In the genomic region with DNA sequence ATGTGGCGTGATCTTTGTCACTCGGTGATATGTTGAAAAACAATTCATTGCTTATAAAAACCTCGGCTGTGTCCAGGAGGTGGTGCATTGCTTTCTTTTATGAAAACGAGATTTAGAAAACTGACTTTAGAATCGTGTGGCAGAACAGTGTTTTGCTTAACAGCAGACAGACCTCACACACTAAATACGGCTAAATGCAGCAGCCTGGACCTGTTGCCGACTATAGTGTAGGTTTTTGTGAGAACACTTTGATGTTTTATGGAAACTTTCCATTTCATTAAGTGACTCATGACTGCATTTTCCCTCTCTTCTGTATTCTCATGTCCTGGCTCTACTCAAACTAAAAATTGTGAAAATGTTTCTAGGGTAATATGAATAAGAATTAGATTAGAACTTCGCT, we compare ENCODE assay signal across 32 mouse cellular contexts. TPM values are rescaled to one million over a fixed set of nuclear protein-coding genes. Genes with fewer than 3 reads are reported as not detected.
DNase-seq lines count a peak whose midpoint lies in the region; ATAC-seq and TF ChIP-seq lines count a peak whose summit lies in the region.
"Had no signal": no experiment of that assay in that cellular context is flagged by ENCODE, and none has a peak within 500 bp of the region (broad histone marks: within the 10 kb centered on the region; RNA-seq: fewer than 3 reads in every experiment).

No protein-coding gene starts in this region.

- dilution Hi-C loops in CH12.LX (cut with MboI; ENCODE audit: extremely low pct_ligation_motif_present, extremely low pct_unique_long_range_greater_than_20kb, low sequenced_read_pairs), result no loop called here

- DNase-seq in left cerebral cortex, postnatal 25 days (ENCODE audit: low spot score in 2 of 2), result peak; percentile 13 to 69
- no peak for DNase-seq in left cerebral cortex, adult 11 months (ENCODE audit: low spot score)
- DNase-seq in CH12.LX (ENCODE audit: extremely low read depth) (no peak), NIH3T3 (ENCODE audit: low read depth) (peak; percentile 35)
- no peak for DNase-seq in forebrain, embryonic 14.5 days (ENCODE audit: low spot score)
- DNase-seq in kidney, adult 8-10 months, result no peak
- DNase-seq: cerebellum, adult 2 months; kidney, postnatal 4 days; lung, embryonic 14.5 days; lung, postnatal 4 days; thymus, adult 2 months; thymus, postnatal 4 days had no signal

- TF ChIP-seq RAD21 in CH12.LX (IDR thresholded peaks at IDR 0.05; ENCODE audit: low read depth, low read length), result no peak

- H3K4me2 ChIP-seq in CH12.LX (ENCODE audit: insufficient read depth, low read depth, poor library complexity, severe bottlenecking), result 0 out of 2 replicates have a peak overlapping the region, but pooled peaks have one; percentile 11
- H3K4me2 ChIP-seq in myocyte (ENCODE audit: low read depth), result peak overlapping the region; percentile 4
- H3K4me2 ChIP-seq in forebrain, embryonic 14.5 days (ENCODE audit: low read length), result no peak overlapping the region
- H3K4me2 ChIP-seq: hindbrain, embryonic 12.5 days; kidney, embryonic 15.5 days; limb, embryonic 15.5 days; lung, embryonic 14.5 days; midbrain, embryonic 15.5 days; stomach, embryonic 15.5 days had no signal

- no peak overlapping the region for H3K27ac ChIP-seq in CH12.LX (ENCODE audit: insufficient read depth, low read depth)
- no peak overlapping the region for H3K27ac ChIP-seq in forebrain, embryonic 14.5 days (ENCODE audit: low read depth, low read length)
- H3K27ac ChIP-seq: heart, embryonic 10.5 days; hindbrain, embryonic 12.5 days; kidney, embryonic 15.5 days; limb, embryonic 15.5 days; liver, embryonic 14.5 days; midbrain, embryonic 15.5 days; stomach, embryonic 15.5 days had no signal

- no peak for TF ChIP-seq EP300 in CH12.LX (IDR thresholded peaks at IDR 0.05; ENCODE audit: low read length)

- H3K36me3 ChIP-seq in CH12.LX (replicated peaks in 1 of 2; ENCODE audit: control insufficient read depth in 1 of 2, insufficient read depth in 1 of 2, low read length in 1 of 2) (no peaks in the 10 kb centered on the region), myocyte (ENCODE audit: control insufficient read depth, insufficient read depth) (no peaks in the 10 kb centered on the region)
- no peaks in the 10 kb centered on the region for H3K36me3 ChIP-seq in forebrain, embryonic 14.5 days (ENCODE audit: control insufficient read depth, insufficient read depth, low read length)
- H3K36me3 ChIP-seq: heart, embryonic 10.5 days; hindbrain, embryonic 12.5 days; kidney, embryonic 15.5 days; limb, embryonic 15.5 days; midbrain, embryonic 15.5 days; stomach, embryonic 15.5 days had no signal

- in situ Hi-C loops in CH12.LX (cut with MboI; ENCODE audit: low pct_ligation_motif_present, low pct_unique_long_range_greater_than_20kb, low sequenced_read_pairs), result loop anchor here (10.0 to 25.0 kb wide), 2 partner anchors 285 to 398 kb away; a partner anchor contains a TSS

- H3K27me3 ChIP-seq in CH12.LX (replicated peaks) (no peaks in the 10 kb centered on the region), myocyte (ENCODE audit: control insufficient read depth, insufficient read depth, insufficient read length) (no peaks in the 10 kb centered on the region)
- no peaks in the 10 kb centered on the region for H3K27me3 ChIP-seq in forebrain, embryonic 14.5 days (replicated peaks; ENCODE audit: control insufficient read depth, insufficient read depth, low read length)
- H3K27me3 ChIP-seq: hindbrain, embryonic 12.5 days; limb, embryonic 15.5 days; Patski; stomach, embryonic 15.5 days had no signal

- peaks cover 3 to 15% of the 10 kb centered on the region in 2 experiments; a peak in 3 of 4 replicates for H3K4me1 ChIP-seq in CH12.LX (ENCODE audit: control insufficient read depth in 1 of 2, insufficient read depth in 2 of 2)
- H3K4me1 ChIP-seq in forebrain, embryonic 14.5 days (ENCODE audit: control insufficient read depth, insufficient read depth, low read length), result no peaks in the 10 kb centered on the region
- H3K4me1 ChIP-seq: kidney, embryonic 15.5 days; midbrain, embryonic 15.5 days; stomach, embryonic 15.5 days had no signal

- H3ac ChIP-seq in myocyte (ENCODE audit: control insufficient read depth, insufficient read length), result no peak overlapping the region

- H3K79me2 ChIP-seq in CH12.LX (replicated peaks; ENCODE audit: control insufficient read depth, extremely low read depth, insufficient read depth, poor library complexity, severe bottlenecking) (no peaks in the 10 kb centered on the region), myocyte (ENCODE audit: control insufficient read depth, insufficient read depth) (no peaks in the 10 kb centered on the region)

- H3K9me3 ChIP-seq in CH12.LX (replicated peaks; ENCODE audit: low read length), result no peaks in the 10 kb centered on the region
- H3K9me3 ChIP-seq in forebrain, embryonic 14.5 days (replicated peaks; ENCODE audit: control insufficient read depth, low read length), result no peaks in the 10 kb centered on the region
- H3K9me3 ChIP-seq: heart, embryonic 10.5 days; hindbrain, embryonic 12.5 days; kidney, embryonic 15.5 days; limb, embryonic 15.5 days; midbrain, embryonic 15.5 days; stomach, embryonic 15.5 days had no signal

- ATAC-seq in forebrain, embryonic 14.5 days, result no peak
- ATAC-seq: forebrain, embryonic 16.5 days; intestine, postnatal 0 days; midbrain, embryonic 15.5 days; Patski had no signal

- H3K9ac ChIP-seq in CH12.LX (ENCODE audit: insufficient read depth, low read depth), result no peak overlapping the region
- H3K9ac ChIP-seq in forebrain, embryonic 14.5 days (ENCODE audit: low read length), result no peak overlapping the region
- H3K9ac ChIP-seq: hindbrain, embryonic 12.5 days; kidney, embryonic 15.5 days; limb, embryonic 15.5 days; liver, embryonic 14.5 days; lung, embryonic 14.5 days; midbrain, embryonic 15.5 days; stomach, embryonic 15.5 days had no signal

- intact Hi-C loops in left cerebral cortex, postnatal 25 days (cut with DNase I), result loop anchor here (5.0 kb wide), 3 partner anchors 98 to 203 kb away; a partner anchor contains a TSS

- TF ChIP-seq CTCF in CH12.LX (conservative IDR thresholded peaks at IDR 0.05 in 1 of 2, IDR thresholded peaks at IDR 0.05 in 1 of 2; ENCODE audit: low read depth in 2 of 2, low read length in 2 of 2), result no peak

- WGBS in forebrain, embryonic 14.5 days, result 56% methylated on average over 8 of the region's 8 CpGs

- no peak for TF ChIP-seq POLR2A in CH12.LX (IDR thresholded peaks at IDR 0.05; ENCODE audit: low read depth, low read length)
- no peak for TF ChIP-seq POLR2A in myocyte (IDR thresholded peaks at IDR 0.05; ENCODE audit: insufficient read length, low read depth)

- H3K4me3 ChIP-seq in CH12.LX (replicated peaks in 1 of 3; ENCODE audit: low read depth in 2 of 3, low read length in 2 of 3, poor library complexity in 1 of 3) (no peak overlapping the region), myocyte (no peak overlapping the region)
- H3K4me3 ChIP-seq in forebrain, embryonic 14.5 days (ENCODE audit: low read depth, low read length), result no peak overlapping the region
- H3K4me3 ChIP-seq: heart, embryonic 10.5 days; hindbrain, embryonic 12.5 days; kidney, embryonic 15.5 days; limb, embryonic 15.5 days; midbrain, embryonic 15.5 days; stomach, embryonic 15.5 days had no signal

TF ChIP-seq in CH12.LX, 34 proteins besides CTCF, POLR2A, EP300 and RAD21:
- no peak for TF ChIP-seq ZC3H11A (IDR thresholded peaks at IDR 0.05; ENCODE audit: low read depth, low read length)
- TF ChIP-seq JUN (IDR thresholded peaks at IDR 0.05; ENCODE audit: insufficient read depth, low read depth, low read length), result no peak
- no peak for TF ChIP-seq GABPA (IDR thresholded peaks at IDR 0.05; ENCODE audit: insufficient replicate concordance, low read depth, low read length)
TF ChIP-seq in CH12.LX: peak in this region for 0.

TF ChIP-seq in myocyte, 11 proteins besides CTCF, POLR2A, EP300 and RAD21:
- TF ChIP-seq MYOG (IDR thresholded peaks at IDR 0.05; ENCODE audit: control insufficient read depth in 1 of 3, insufficient read depth in 1 of 3, insufficient read length in 2 of 3, low read depth in 2 of 3) (no peak), MAX (IDR thresholded peaks at IDR 0.05; ENCODE audit: low read depth) (no peak)

RNA-seq across cellular contexts. Expression of a gene that starts 20.4 kb away (rescaled TPM):
- total RNA-seq in left cerebral cortex, postnatal 25 days (2021), result not detected
- total RNA-seq in CH12.LX (2012; rRNA removed), result not detected in 2 replicates
- total RNA-seq in CH12.LX (2014; rRNA removed), result not detected in 2 replicates
- not detected in 2 replicates for polyA plus RNA-seq in CH12.LX (2012; ENCODE audit: insufficient read length, low read depth)
- polyA plus RNA-seq in myocyte (2012; fragmentation: generic; extraction: Trizol), result 0.02 TPM
- not detected in 2 replicates for polyA plus RNA-seq in forebrain, embryonic 14.5 days (2014; fragmentation: Nextera tagmentation; extraction: Ambion mirVana)
- total RNA-seq: adrenal gland, adult 2 months; gastrocnemius, adult 8-10 months; granulocyte monocyte progenitor cell, adult 5-6 weeks; layer of hippocampus, postnatal 10 days; left cerebral cortex, adult 8-10 months; megakaryocyte-erythroid progenitor cell, adult 5-6 weeks had no signal
- polyA plus RNA-seq: adrenal gland, adult 2 months; cerebellum, adult 2 months; embryonic facial prominence, embryonic 14.5 days; forebrain, embryonic 16.5 days; heart, embryonic 10.5 days; heart, postnatal 0 days; hindbrain, embryonic 12.5 days; intestine, postnatal 0 days; kidney, embryonic 15.5 days; limb, embryonic 15.5 days; liver, embryonic 14.5 days; lung, embryonic 14.5 days; midbrain, embryonic 15.5 days; neural tube, embryonic 14.5 days; Patski; stomach, embryonic 15.5 days; thymus, adult 2 months had no signal

RNA-seq across cellular contexts. Expression of a gene that starts 32.5 kb away (rescaled TPM):
- 10 to 100 TPM; 33.5 to 44.5 TPM for total RNA-seq in left cerebral cortex, postnatal 25 days (2021)
- total RNA-seq in CH12.LX (2012; rRNA removed) (2.6 and 2.8 TPM in 2 replicates), CH12.LX (2014; rRNA removed) (6.2 and 7.1 TPM in 2 replicates)
- polyA plus RNA-seq in CH12.LX (2012; ENCODE audit: insufficient read length, low read depth) (3.6 and 4.3 TPM in 2 replicates), myocyte (2012; fragmentation: generic; extraction: Trizol) (3.7 TPM)
- 11.1 and 11.6 TPM in 2 replicates for polyA plus RNA-seq in forebrain, embryonic 14.5 days (2014; fragmentation: Nextera tagmentation; extraction: Ambion mirVana)

Comparison
In these comparisons a context has a peak if more than half of its experiments do, and no peak if none do; other contexts are left out.
1. DNase-seq: peak in left cerebral cortex, postnatal 25 days (2 of 2) and NIH3T3 (single experiment); none in left cerebral cortex, adult 11 months (single experiment), CH12.LX (single experiment), forebrain, embryonic 14.5 days (single experiment) and kidney, adult 8-10 months (0 of 2).